Mouse (Mus musculus) ES-E14 (cell line): ENCODE measurements around the gene Atxn7. TPM values are rescaled to one million over a fixed set of nuclear protein-coding genes. Genes with fewer than 3 reads are reported as not detected.

Experiments
- DNase-seq: peaks from one replicate; pipeline ENCODE4 v3.0.0-alpha.2; 2013; ENCODE audit warnings: low read depth, low spot score
- H3K27ac ChIP-seq: 2 replicates; pipeline ENCODE4 v1.5.1; 2012; ENCODE audit warnings: low read depth, mild to moderate bottlenecking, low read length, moderate library complexity, mixed read lengths; ENCODE audit not compliant: poor library complexity, insufficient read depth, severe bottlenecking
- H3K36me3 ChIP-seq: 2 replicates; pipeline ENCODE4 v1.6.1; 2012; ENCODE audit warnings: mild to moderate bottlenecking, low read length, moderate library complexity, mixed read lengths; ENCODE audit not compliant: control insufficient read depth, poor library complexity, insufficient read depth, severe bottlenecking
- H3K4me1 ChIP-seq, 2 experiments: fragments of 150-350 bp in 1 of 2; sonication (generic) in 1 of 2; 2 replicates each; pipeline ENCODE4 v1.6.1; 2012; ENCODE audit warnings: low read length in 2 of 2, mild to moderate bottlenecking in 1 of 2, mixed read lengths in 1 of 2; ENCODE audit not compliant: control insufficient read depth in 2 of 2, insufficient read depth in 2 of 2, poor library complexity in 1 of 2
- H3K4me3 ChIP-seq, 2 experiments: fragments of 150-350 bp in 1 of 2; sonication (generic) in 1 of 2; 2 replicates each; pipeline ENCODE4 v1.5.1; 2012; ENCODE audit warnings: low read length in 2 of 2, low read depth in 1 of 2, mild to moderate bottlenecking in 1 of 2, mixed read lengths in 1 of 2; ENCODE audit not compliant: insufficient read depth in 1 of 2, poor library complexity in 1 of 2, severe bottlenecking in 1 of 2
- H3K9ac ChIP-seq: 2 replicates; pipeline ENCODE4 v1.6.1; 2012; ENCODE audit warnings: low read depth, mild to moderate bottlenecking, low read length, mixed read lengths; ENCODE audit not compliant: poor library complexity, insufficient read depth, severe bottlenecking
- H3K9me3 ChIP-seq: fragments of 150-350 bp; sonication (generic); 2 replicates; pipeline ENCODE4 v1.6.1; 2012; ENCODE audit warnings: low read depth, mild to moderate bottlenecking, low read length; ENCODE audit not compliant: control insufficient read depth, insufficient read depth
- CHD2 ChIP-seq: IDR thresholded peaks from 2 replicates; pipeline ENCODE4 v1.6.1; 2014; ENCODE audit warnings: mild to moderate bottlenecking, low read depth, low read length, inconsistent platforms
- HCFC1 ChIP-seq: IDR thresholded peaks from 2 replicates; pipeline ENCODE4 v1.6.1; 2012; ENCODE audit warnings: low read length, inconsistent platforms, borderline replicate concordance; ENCODE audit not compliant: insufficient read depth
- MAFK ChIP-seq: IDR thresholded peaks from 2 replicates; pipeline ENCODE4 v1.6.1; 2014; ENCODE audit warnings: mild to moderate bottlenecking, low read depth, low read length, inconsistent platforms; ENCODE audit not compliant: insufficient read depth
- ZC3H11A ChIP-seq: IDR thresholded peaks from 2 replicates; pipeline ENCODE4 v1.6.1; 2012; ENCODE audit warnings: low read depth, mild to moderate bottlenecking, inconsistent platforms, low read length, borderline replicate concordance
- ZNF384 ChIP-seq: IDR thresholded peaks from 2 replicates; pipeline ENCODE4 v1.6.1; 2012; ENCODE audit warnings: low read depth, low read length, inconsistent platforms
- in situ Hi-C, 2 experiments: fragments of 600-800 bp; cut with MboI; formaldehyde crosslinking; loops; one replicate each; pipeline ENCODE4 v1.15.1; 2025; ENCODE audit warnings: low sequenced_read_pairs in 2 of 2, inconsistent platforms in 1 of 2; ENCODE audit not compliant: unreplicated experiment in 2 of 2
- total RNA-seq: library from RNA; depleted of rRNA; stranded (reverse); fragments of 300-350 nt; gene quantifications from 2 replicates; pipeline ENCODE4 v1.2.3, GENCODE M21; 2012

Atxn7 gene
- total RNA-seq, 1 experiment = 2.9 TPM

GRCm38 (mm10) chr14:13917630-13918029 is 43.6 kb upstream of the Atxn7 start:
- H3K9me3 ChIP-seq = no peaks in the 10 kb centered on the region; the same call in 1 of the 2 replicates
- TF ChIP-seq MAFK (no peak), HCFC1 (no peak), ZC3H11A (peak; percentile 98), CHD2 (no peak), ZNF384 (no peak)
- DNase-seq = peak; percentile 61

DNA sequence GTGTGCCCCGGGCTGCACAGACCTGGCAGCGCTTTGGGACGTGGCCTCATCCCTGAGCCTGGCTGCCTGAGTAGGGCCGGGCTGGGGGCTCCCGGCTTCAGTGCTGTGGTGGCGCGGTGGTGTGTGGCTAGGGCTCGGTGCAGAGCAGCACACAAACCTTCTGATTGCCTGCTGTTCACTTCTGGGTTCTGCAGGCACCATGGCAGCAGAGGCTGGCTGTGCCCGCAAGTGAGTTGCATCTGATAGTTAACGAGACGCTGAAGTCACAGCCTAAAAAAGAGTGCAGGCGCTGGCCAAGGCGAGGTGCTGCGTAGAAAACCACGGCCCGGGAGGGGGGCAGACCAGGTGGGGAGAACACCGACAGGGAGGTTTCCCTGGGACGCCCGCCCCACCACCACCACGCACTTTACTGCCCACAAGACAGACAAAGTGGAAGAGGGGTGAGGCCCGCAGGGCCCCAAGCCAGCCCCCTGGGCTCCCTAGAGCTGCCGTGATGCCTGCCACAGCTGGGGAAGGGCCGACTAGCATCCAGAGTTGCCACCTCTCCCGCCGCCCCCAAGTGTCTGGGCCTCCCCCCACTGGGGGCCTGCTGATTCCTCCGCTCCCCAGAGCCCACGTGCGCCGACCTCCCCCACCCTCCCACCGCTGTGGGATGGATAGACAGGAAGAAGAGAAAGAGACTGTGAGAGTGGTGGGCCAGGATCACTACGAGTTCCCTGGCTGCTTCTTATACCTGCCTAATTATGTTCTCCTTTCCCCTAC is 27.8 kb upstream of the Atxn7 start:
- TF ChIP-seq ZC3H11A (no peak), ZNF384 (no peak), CHD2 (no peak), HCFC1 (no peak), MAFK (no peak)
- in situ Hi-C loops = loop anchor here in 1 of 2 experiments (25.0 kb wide), 1 partner anchor 1346 kb away; no protein-coding TSS in a partner anchor
- Histone ChIP-seq H3K4me1 (no peaks in the 10 kb centered on the region), H3K4me3 (peak overlapping the region; percentile 4 to 49), H3K9me3 (peaks cover 4% of the 10 kb centered on the region; the same call in 1 of the 2 replicates), H3K27ac (no peak overlapping the region), H3K9ac (peak overlapping the region; percentile 40; the same call in 1 of the 2 replicates), H3K36me3 (no peaks in the 10 kb centered on the region)
- DNase-seq = no peak

More at GRCm38 (mm10) chr14:13917630-13918029, 43.6 kb upstream of the Atxn7 start:
- Histone ChIP-seq H3K36me3 (no peaks in the 10 kb centered on the region), H3K9ac (no peak overlapping the region), H3K27ac (no peak overlapping the region), H3K4me1 (peaks cover 0 to 4% of the 10 kb centered on the region in 2 experiments; a peak in 1 of 4 replicates), H3K4me3 (no peak overlapping the region)
- in situ Hi-C loops = loop anchor here (5.0 to 10.0 kb wide), 2 partner anchors 560 to 563 kb away; no protein-coding TSS in a partner anchor

GRCm38 (mm10) chr14:13934052-13934371 is 27.2 kb upstream of the Atxn7 start:
- Histone ChIP-seq H3K4me3 (peak overlapping the region in 1 of 2 experiments; percentile 49; a peak in 1 of 4 replicates), H3K9ac (0 out of 2 replicates have a peak overlapping the region, but pooled peaks have one; percentile 40)
- no peak for TF ChIP-seq HCFC1
- TF ChIP-seq ZNF384 = no peak
- no peak for TF ChIP-seq ZC3H11A
- TF ChIP-seq MAFK = no peak
- no peak for TF ChIP-seq CHD2

GRCm38 (mm10) chr14:13944686-13945085 is 16.6 kb upstream of the Atxn7 start:
- H3K4me3 ChIP-seq = no peak overlapping the region
- no peaks in the 10 kb centered on the region for H3K4me1 ChIP-seq
- no peaks in the 10 kb centered on the region for H3K36me3 ChIP-seq
- H3K9me3 ChIP-seq = no peaks in the 10 kb centered on the region
- in situ Hi-C loops = loop anchor here in 1 of 2 experiments (25.0 kb wide), 1 partner anchor 1357 kb away; no protein-coding TSS in a partner anchor
- no peak for DNase-seq
- H3K27ac ChIP-seq = no peak overlapping the region
- H3K9ac ChIP-seq = no peak overlapping the region
- TF ChIP-seq ZNF384 = no peak
- TF ChIP-seq HCFC1 = no peak
- TF ChIP-seq CHD2 = no peak
- no peak for TF ChIP-seq MAFK
- no peak for TF ChIP-seq ZC3H11A

More at GRCm38 (mm10) chr14:13934052-13934371, 27.2 kb upstream of the Atxn7 start:
- peaks cover 4% of the 10 kb centered on the region; the same call in 1 of the 2 replicates for H3K9me3 ChIP-seq
- H3K36me3 ChIP-seq = no peaks in the 10 kb centered on the region
- DNase-seq = no peak
- in situ Hi-C loops = loop anchor here in 1 of 2 experiments (25.0 kb wide), 1 partner anchor 1347 kb away; no protein-coding TSS in a partner anchor
- no peaks in the 10 kb centered on the region for H3K4me1 ChIP-seq
- H3K27ac ChIP-seq = no peak overlapping the region
